Mouse (Mus musculus): ENCODE data around the gene Bbs12.

GRCm38 (mm10) chr3:37347671-37348070 lies 35.3 kb downstream of the Bbs12 start:
- no peak for TF ChIP-seq CTCF (conservative IDR thresholded peaks at IDR 0.05; ENCODE audit: insufficient read depth, insufficient read length, low read depth, low read length)
- TF ChIP-seq POLR2A (IDR thresholded peaks at IDR 0.05; ENCODE audit: low read depth, low read length): no peak

Data from kidney, adult 2 months (tissue).